Mouse (Mus musculus) stomach, embryonic 15.5 days (tissue): Measurements from ENCODE around the gene Atxn7. TPM values are rescaled to one million over a fixed set of nuclear protein-coding genes. Genes with fewer than 3 reads are reported as not detected.
"Not testable (repeated sequence)": the region's sequence is repeated elsewhere in the genome, so short reads cannot be mapped to it uniquely, and the experiment has no call there.

Experiments used
- ATAC-seq: fragments of 200-750 bp; cut with Nextera tagmentation; 2 replicates; pipeline ENCODE4 v1.8.0; 2017; ENCODE audit warnings: low read depth, moderate number of reproducible peaks, moderate TSS enrichment; ENCODE audit not compliant: insufficient read depth, low FRiP score
- H3K27ac ChIP-seq: fragments of 300-500 bp; sonication (generic); 2 replicates; pipeline ENCODE4 v1.5.1; 2015; ENCODE audit warnings: mild to moderate bottlenecking, inconsistent platforms
- H3K27me3 ChIP-seq: fragments of 300-500 bp; sonication (generic); replicated peaks from 2 replicates; pipeline ENCODE4 v1.6.1; 2015; ENCODE audit warnings: inconsistent platforms
- H3K36me3 ChIP-seq: fragments of 300-500 bp; sonication (generic); 2 replicates; pipeline ENCODE4 v1.6.1; 2015; ENCODE audit warnings: inconsistent platforms
- H3K4me1 ChIP-seq: fragments of 300-500 bp; sonication (generic); 2 replicates; pipeline ENCODE4 v1.6.1; 2015; ENCODE audit warnings: inconsistent platforms
- H3K4me2 ChIP-seq: fragments of 300-500 bp; sonication (generic); 2 replicates; pipeline ENCODE4 v1.6.1; 2015; ENCODE audit warnings: mild to moderate bottlenecking, inconsistent platforms
- H3K4me3 ChIP-seq: fragments of 300-500 bp; sonication (generic); replicated peaks from 2 replicates; pipeline ENCODE4 v1.5.1; 2015; ENCODE audit warnings: inconsistent platforms
- H3K9ac ChIP-seq: fragments of 300-500 bp; sonication (generic); 2 replicates; pipeline ENCODE4 v1.6.1; 2015; ENCODE audit warnings: inconsistent platforms
- H3K9me3 ChIP-seq: fragments of 300-500 bp; sonication (generic); 2 replicates; pipeline ENCODE4 v1.6.1; 2016; ENCODE audit warnings: inconsistent platforms
- WGBS: fragments of 180-500 bp; shearing (Covaris S2); methylation state at CpG from one replicate; pipeline ENCODE4 v1.1.7; 2015; 5-methylcytosine and 5-hydroxymethylcytosine counted together
- polyA plus RNA-seq: library from polyadenylated mRNA; unstranded; fragments of >200 nt; fragmentation: Nextera tagmentation; extraction: Ambion mirVana; gene quantifications from 2 replicates; pipeline ENCODE4 v1.2.1, GENCODE M21; 2015

Atxn7 gene
- polyA plus RNA-seq, 1 experiment from 2014 or later = 4.8 TPM

- no peak overlapping the region for H3K9ac ChIP-seq
- no peak for ATAC-seq
- H3K27me3 ChIP-seq = no peaks in the 10 kb centered on the region
- H3K4me3 ChIP-seq = no peak overlapping the region
- WGBS = 73% methylated on average over 1 of the region's 1 CpGs
- H3K4me1 ChIP-seq = no peaks in the 10 kb centered on the region
- H3K4me2 ChIP-seq = no peak overlapping the region
- 0 out of 2 replicates have a peak, but pooled peaks cover 4% of the 10 kb centered on the region for H3K36me3 ChIP-seq
- no peaks in the 10 kb centered on the region for H3K9me3 ChIP-seq
- no peak overlapping the region for H3K27ac ChIP-seq
Observed at GRCm38 (mm10) chr14:14032842-14033241, 71.6 kb downstream of the Atxn7 start.

GRCm38 (mm10) chr14:14036352-14036751 is 75.1 kb downstream of the Atxn7 start:
- ATAC-seq = no peak
- H3K9ac ChIP-seq = no peak overlapping the region
- no peaks in the 10 kb centered on the region for H3K4me1 ChIP-seq
- 47% methylated on average over 2 of the region's 2 CpGs for WGBS
- no peak overlapping the region for H3K27ac ChIP-seq
- H3K9me3 ChIP-seq = no peaks in the 10 kb centered on the region
- H3K27me3 ChIP-seq = no peaks in the 10 kb centered on the region
- no peak overlapping the region for H3K4me2 ChIP-seq
- no peaks in the 10 kb centered on the region for H3K36me3 ChIP-seq
- no peak overlapping the region for H3K4me3 ChIP-seq

GRCm38 (mm10) chr14:14038233-14038632 is 77.0 kb downstream of the Atxn7 start:
- H3K27ac ChIP-seq = no peak overlapping the region
- 56% methylated on average over 2 of the region's 2 CpGs for WGBS

GRCm38 (mm10) chr14:14042336-14042735 is 81.1 kb downstream of the Atxn7 start:
- WGBS = 55% methylated on average over 4 of the region's 4 CpGs
- H3K4me1 ChIP-seq = no peaks in the 10 kb centered on the region
- no peaks in the 10 kb centered on the region for H3K9me3 ChIP-seq
- 0 out of 2 replicates have a peak, but pooled peaks cover 2% of the 10 kb centered on the region for H3K36me3 ChIP-seq
- no peak overlapping the region for H3K4me3 ChIP-seq
- H3K9ac ChIP-seq = no peak overlapping the region
- no peak for ATAC-seq
- H3K4me2 ChIP-seq = no peak overlapping the region
- H3K27ac ChIP-seq = no peak overlapping the region; the same call in 1 of the 2 replicates
- H3K27me3 ChIP-seq = no peaks in the 10 kb centered on the region

More at GRCm38 (mm10) chr14:14038233-14038632, 77.0 kb downstream of the Atxn7 start:
- no peak overlapping the region for H3K9ac ChIP-seq
- H3K27me3 ChIP-seq = no peaks in the 10 kb centered on the region
- no peaks in the 10 kb centered on the region for H3K36me3 ChIP-seq
- H3K9me3 ChIP-seq = no peaks in the 10 kb centered on the region
- no peaks in the 10 kb centered on the region for H3K4me1 ChIP-seq
- ATAC-seq = no peak
- H3K4me2 ChIP-seq = no peak overlapping the region
- H3K4me3 ChIP-seq = no peak overlapping the region

GRCm38 (mm10) chr14:14054386-14054785 is 93.1 kb downstream of the Atxn7 start:
- Histone ChIP-seq H3K9me3 (no peaks in the 10 kb centered on the region), H3K9ac (no peak overlapping the region), H3K36me3 (0 out of 2 replicates have a peak, but pooled peaks cover 3% of the 10 kb centered on the region), H3K27me3 (no peaks in the 10 kb centered on the region), H3K27ac (no peak overlapping the region), H3K4me3 (no peak overlapping the region), H3K4me1 (no peaks in the 10 kb centered on the region), H3K4me2 (no peak overlapping the region)
- ATAC-seq = no peak
- 93% methylated on average over 2 of the region's 2 CpGs for WGBS

GRCm38 (mm10) chr14:14059606-14060005 is 98.4 kb downstream of the Atxn7 start:
- not testable (repeated sequence) for H3K4me2 ChIP-seq, H3K9me3 ChIP-seq, H3K4me3 ChIP-seq, H3K27ac ChIP-seq, H3K27me3 ChIP-seq, ATAC-seq, H3K4me1 ChIP-seq, H3K36me3 ChIP-seq, H3K9ac ChIP-seq

GRCm38 (mm10) chr14:14062531-14063245 is 101.4 kb downstream of the Atxn7 start:
- no peaks in the 10 kb centered on the region for H3K36me3 ChIP-seq
- no peak overlapping the region for H3K4me2 ChIP-seq
- no peak overlapping the region for H3K9ac ChIP-seq
- WGBS = 78% methylated on average over 11 of the region's 11 CpGs
- ATAC-seq = no peak
- no peaks in the 10 kb centered on the region for H3K9me3 ChIP-seq
- peaks cover 6% of the 10 kb centered on the region for H3K4me1 ChIP-seq
- no peaks in the 10 kb centered on the region for H3K27me3 ChIP-seq
- no peak overlapping the region for H3K4me3 ChIP-seq
- no peak overlapping the region for H3K27ac ChIP-seq

- H3K4me3 ChIP-seq = no peak overlapping the region
- no peak overlapping the region for H3K9ac ChIP-seq
- H3K4me1 ChIP-seq = peaks cover 12% of the 10 kb centered on the region
- no peak overlapping the region for H3K27ac ChIP-seq
- H3K4me2 ChIP-seq = no peak overlapping the region
- no peaks in the 10 kb centered on the region for H3K9me3 ChIP-seq
- H3K27me3 ChIP-seq = no peaks in the 10 kb centered on the region
- no peak for ATAC-seq
- 66% methylated on average over 5 of the region's 5 CpGs for WGBS
- no peaks in the 10 kb centered on the region for H3K36me3 ChIP-seq
Observed at GRCm38 (mm10) chr14:14063382-14063781, 102.1 kb downstream of the Atxn7 start.

GRCm38 (mm10) chr14:14064486-14065141 is 103.4 kb downstream of the Atxn7 start:
- no peak overlapping the region for H3K9ac ChIP-seq
- 31% methylated on average over 5 of the region's 5 CpGs for WGBS
- no peak overlapping the region for H3K27ac ChIP-seq
- H3K27me3 ChIP-seq = no peaks in the 10 kb centered on the region
- H3K36me3 ChIP-seq = no peaks in the 10 kb centered on the region
- H3K9me3 ChIP-seq = no peaks in the 10 kb centered on the region
- H3K4me2 ChIP-seq = no peak overlapping the region
- H3K4me3 ChIP-seq = no peak overlapping the region
- H3K4me1 ChIP-seq = peaks cover 12% of the 10 kb centered on the region
- no peak for ATAC-seq

GRCm38 (mm10) chr14:14065142-14065498 is 103.9 kb downstream of the Atxn7 start:
- Histone ChIP-seq H3K9me3 (no peaks in the 10 kb centered on the region), H3K4me2 (no peak overlapping the region), H3K36me3 (no peaks in the 10 kb centered on the region), H3K4me3 (no peak overlapping the region), H3K27me3 (no peaks in the 10 kb centered on the region), H3K4me1 (peaks cover 12% of the 10 kb centered on the region), H3K27ac (no peak overlapping the region), H3K9ac (no peak overlapping the region)
- WGBS = 73% methylated on average over 4 of the region's 4 CpGs
- ATAC-seq = no peak

- peaks cover 20% of the 10 kb centered on the region for H3K4me1 ChIP-seq
- WGBS = 65% methylated on average over 6 of the region's 6 CpGs
- no peak overlapping the region for H3K9ac ChIP-seq
- H3K9me3 ChIP-seq = no peaks in the 10 kb centered on the region
- H3K36me3 ChIP-seq = no peaks in the 10 kb centered on the region
- no peak overlapping the region for H3K4me2 ChIP-seq
- H3K27ac ChIP-seq = no peak overlapping the region
- H3K4me3 ChIP-seq = no peak overlapping the region
- ATAC-seq = no peak
- H3K27me3 ChIP-seq = no peaks in the 10 kb centered on the region
Observed at GRCm38 (mm10) chr14:14066241-14066640, 105.0 kb downstream of the Atxn7 start.

- no peaks in the 10 kb centered on the region for H3K9me3 ChIP-seq
- peak overlapping the region; percentile 85 for H3K27ac ChIP-seq
- no peaks in the 10 kb centered on the region for H3K36me3 ChIP-seq
- ATAC-seq = peak; percentile 69
- peak overlapping the region; percentile 45 for H3K4me2 ChIP-seq
- peaks cover 28% of the 10 kb centered on the region for H3K4me1 ChIP-seq
- peak overlapping the region; percentile 17 for H3K4me3 ChIP-seq
- H3K27me3 ChIP-seq = no peaks in the 10 kb centered on the region
- 10% methylated on average over 10 of the region's 10 CpGs for WGBS
- H3K9ac ChIP-seq = no peak overlapping the region
Observed at GRCm38 (mm10) chr14:14067648-14068472, 106.6 kb downstream of the Atxn7 start.
